Mouse (Mus musculus) CD4-positive helper T cell, adult 2 months (primary cell): ENCODE measurements around the gene Rtkn2.
"Not testable (repeated sequence)": the region's sequence is repeated elsewhere in the genome, so short reads cannot be mapped to it uniquely, and the experiment has no call there.

Experiments
- DNase-seq: peaks from one replicate; pipeline ENCODE4 v3.0.0-alpha.2; 2012; ENCODE audit warnings: low read depth, missing footprints, low spot score

Rtkn2 gene

DNA sequence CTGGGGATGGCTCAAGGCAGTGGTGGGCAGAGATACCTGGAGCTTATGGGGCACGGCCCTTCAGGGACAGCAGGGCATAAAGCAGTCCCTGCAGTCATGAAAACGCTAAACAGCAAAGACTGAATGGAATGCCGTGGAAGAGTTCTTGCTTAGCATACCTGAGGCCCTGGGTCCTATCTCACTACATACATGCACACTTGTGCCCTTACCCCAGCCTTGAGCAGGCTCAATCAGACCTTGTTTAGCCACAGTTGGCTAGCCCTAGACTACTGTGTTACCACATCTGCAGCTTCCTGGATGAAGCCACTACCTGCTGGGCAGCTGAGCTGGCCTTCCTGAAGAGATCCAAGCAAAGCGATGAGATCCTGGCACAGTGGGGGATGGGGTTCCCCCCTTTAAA lies 93.3 kb downstream of the Rtkn2 start:
- no peak for DNase-seq

DNA sequence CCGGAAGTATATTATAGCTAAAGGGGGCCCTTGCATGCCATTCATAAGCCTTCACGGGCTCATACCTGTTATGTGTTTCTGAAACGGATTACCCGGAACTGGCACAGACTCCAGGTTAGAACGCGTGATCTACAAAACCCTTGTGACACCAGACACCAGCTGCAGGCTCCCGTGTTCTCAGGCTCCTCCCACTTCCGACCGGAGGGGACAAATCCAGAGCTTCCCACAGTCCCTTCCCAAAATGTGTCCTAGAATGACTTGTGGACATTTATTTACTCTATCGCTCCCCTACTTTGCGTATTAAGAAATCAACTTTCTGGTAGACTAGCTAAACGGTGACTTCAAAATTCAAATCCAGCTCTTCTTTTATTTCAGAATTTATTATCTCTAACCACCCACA lies 94.9 kb downstream of the Rtkn2 start:
- DNase-seq = no peak

DNA sequence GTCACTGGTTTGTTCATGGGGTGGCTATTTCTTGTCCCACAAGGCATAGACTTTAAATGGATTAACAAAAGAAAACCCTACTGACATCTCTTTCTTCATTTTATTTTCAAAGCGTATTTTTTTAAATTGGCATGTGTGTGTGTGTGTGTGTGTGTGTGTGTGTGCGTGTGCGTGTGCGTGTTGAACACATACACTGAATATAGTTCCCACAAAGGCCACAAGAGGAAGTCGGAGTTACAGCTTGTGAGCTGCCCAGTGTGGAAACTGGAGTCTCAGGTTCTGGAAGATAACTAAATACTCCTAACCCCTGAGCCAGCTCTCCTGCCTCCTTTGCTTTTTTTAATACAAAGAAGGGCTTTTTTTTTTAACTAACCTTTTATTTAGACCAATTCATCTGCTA lies 95.8 kb downstream of the Rtkn2 start:
- no peak for DNase-seq

DNA sequence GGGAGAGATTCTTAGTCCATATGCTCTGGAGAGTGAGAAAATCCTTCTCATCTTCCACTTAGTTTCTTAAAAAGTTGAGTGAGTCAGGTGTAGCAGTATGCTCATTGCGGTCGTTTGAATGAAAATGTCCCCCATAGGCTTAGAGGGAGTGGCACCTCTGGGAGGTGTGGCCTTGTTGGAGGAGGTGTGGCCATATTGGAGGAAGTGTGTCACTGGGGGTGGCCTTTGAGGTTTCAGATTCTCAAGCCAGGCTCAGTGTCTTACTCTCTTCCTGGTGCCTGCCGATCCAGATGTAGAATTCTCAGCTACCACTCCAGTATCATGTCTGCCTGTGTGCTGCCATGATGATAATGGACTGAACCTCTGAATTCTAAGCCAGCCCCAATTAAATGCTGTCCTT lies 99.3 kb downstream of the Rtkn2 start:
- DNase-seq = no peak

DNA sequence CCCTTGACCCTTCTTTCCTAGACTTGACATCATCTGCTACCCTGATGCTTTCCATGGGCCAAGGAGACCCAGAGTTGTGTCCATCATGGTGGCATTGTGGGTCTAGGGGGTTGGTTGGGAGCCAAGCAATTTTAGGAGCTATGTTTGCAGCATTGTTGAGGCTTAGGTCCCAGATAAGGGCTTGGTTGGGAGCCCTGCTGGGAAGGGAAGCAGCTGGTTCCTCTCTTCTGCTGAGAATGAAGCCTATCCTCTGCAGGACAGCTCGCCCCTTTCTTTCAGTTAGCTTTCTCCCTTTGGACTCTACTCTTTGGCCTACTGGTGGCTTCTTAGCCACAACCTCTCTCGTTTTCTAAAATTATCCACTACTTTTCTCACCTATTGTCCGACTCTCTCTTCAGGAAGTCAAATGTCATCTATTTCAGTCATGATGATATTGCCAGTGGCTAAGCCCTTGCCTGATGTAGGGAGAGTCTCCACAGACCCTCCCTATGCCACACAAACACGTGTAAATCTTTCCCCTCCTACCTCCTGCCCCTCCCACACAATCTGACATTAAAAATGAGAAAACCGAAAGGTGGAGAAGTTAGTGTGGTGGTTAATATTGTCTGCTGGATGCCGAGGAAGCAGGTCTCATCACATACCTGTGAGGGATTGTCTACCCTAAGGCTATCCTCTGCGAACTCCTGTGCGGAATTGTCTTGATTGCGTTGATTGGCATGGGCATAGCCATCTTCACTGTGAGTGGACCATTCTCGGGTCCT lies 100.7 kb downstream of the Rtkn2 start:
- no peak for DNase-seq

DNA sequence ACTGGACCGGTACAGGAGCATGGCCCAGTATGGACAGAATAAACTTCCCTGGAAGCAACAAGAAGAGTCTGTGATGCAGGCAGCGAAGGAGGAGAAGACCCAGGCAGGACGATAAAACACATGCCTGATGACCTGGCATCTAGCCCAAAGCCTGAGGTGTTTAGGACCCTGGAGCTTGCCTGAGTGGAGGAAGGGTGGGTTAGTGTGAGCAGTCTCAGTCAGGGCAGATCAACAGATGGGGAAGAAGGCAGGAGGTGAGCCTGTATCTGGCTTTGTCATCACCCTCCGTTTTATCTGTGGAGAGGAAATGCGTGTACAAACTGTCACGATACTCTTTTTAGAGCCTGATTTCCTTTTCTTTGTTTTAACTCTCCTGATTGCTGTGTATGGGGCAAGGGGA lies 102.3 kb downstream of the Rtkn2 start:
- peak; percentile 61 for DNase-seq

DNA sequence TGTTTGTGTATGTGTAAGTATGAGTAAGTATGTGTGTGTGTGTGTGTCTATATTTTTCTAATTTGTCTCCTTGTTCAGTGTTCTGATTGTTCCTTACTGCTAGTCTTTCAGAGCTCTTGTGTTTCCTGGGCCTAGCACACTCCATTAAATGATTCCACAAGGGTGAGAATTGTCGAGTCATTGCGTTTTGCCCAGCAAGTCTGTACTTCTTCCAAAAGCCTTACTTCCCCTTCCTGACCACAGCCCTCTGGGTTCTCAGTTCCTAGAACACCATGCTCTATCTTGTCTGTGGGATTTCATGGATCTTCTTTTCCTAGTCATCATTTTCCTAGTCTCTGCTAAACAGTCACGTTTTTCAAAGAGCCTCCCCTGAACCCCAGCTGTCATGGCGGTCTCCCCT lies 106.2 kb downstream of the Rtkn2 start:
- DNase-seq = no peak

DNA sequence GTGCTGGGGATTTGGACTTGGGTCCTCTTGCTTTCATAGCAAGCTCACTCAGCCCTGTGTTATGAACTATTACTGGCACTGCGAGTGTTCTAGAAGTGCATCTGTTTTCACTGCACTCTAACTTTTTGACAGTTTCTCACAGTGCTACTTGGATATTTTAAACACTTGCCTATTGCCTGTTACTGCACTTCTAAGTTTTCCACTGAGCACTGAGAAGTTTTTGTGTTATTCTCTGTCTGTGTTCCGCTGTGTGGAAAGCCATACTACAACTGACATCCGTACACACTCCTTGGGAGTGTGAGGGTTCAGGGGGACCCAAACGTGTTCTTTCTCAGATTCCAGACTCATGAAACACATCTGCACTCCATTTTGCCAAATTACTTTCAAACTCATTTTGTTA lies 107.6 kb downstream of the Rtkn2 start:
- DNase-seq = no peak

DNA sequence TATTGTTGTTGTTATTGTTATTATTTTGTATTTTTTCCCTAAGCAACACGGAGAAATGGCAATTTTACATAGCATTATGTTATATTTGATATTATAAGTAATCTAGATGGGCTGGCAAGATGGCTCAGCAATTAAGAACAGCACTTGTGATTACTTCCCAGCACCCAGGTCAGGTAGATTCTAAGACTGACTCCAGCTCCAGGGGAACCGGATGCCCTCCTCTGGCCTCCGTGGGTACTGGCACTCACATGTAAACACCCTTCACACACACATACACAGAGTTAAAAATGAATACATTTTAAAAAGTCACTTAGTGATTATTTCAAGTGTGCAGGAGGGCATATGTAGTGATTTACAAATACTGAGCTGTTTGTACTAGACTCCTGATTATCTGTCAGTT lies 108.4 kb downstream of the Rtkn2 start:
- DNase-seq = no peak

DNA sequence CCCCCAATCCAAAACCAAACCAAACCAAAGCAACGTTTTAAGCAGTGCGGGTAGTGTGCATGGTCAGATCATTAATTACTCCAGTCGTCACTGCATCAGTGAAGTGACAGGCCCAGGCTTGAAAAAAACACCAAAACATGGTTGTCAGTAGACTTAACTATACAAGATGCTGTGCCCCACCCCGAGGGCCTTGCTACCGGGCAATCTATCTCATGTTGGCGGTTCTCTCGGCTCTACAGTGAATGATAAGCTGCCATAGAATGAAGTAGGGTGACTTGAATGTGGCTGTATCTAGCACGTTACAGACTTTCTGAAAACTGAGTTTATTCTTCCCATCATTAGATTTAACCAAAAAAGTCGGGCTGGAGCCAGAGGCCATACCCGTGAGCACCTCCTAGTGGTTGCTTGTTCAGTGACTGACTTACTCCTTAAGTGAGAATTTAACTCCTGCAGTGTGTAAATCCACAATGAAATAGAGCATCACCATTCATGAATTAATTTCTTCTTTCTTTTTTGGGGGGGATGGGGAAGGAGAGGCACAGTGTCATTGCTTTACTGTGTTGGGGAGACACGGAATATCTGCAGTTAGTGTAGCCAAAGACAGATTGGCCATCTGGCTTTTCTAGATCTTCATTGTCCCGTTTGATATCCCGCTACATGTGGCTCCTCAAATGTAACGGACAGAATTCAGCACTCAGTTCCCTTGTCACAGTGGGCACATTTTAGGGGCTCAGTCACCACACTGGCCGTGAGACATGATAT lies 110.2 kb downstream of the Rtkn2 start:
- peak; percentile 55 for DNase-seq

DNA sequence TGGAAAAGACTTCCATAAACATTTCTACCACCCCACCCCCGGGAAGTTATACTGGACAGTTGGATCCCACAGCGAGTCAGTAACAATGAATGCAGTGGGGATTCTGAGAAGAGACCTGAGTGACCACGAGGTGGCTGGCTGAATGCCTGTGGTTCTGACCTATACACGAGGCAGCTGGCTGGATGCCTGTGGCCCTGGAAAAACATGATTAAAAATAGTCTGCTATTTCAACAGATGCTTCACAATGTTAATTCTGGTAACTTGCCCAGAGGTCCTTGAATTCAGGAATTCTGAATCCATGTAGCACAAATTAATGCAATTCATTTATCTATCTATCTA lies 110.8 kb downstream of the Rtkn2 start:
- DNase-seq = no peak

DNA sequence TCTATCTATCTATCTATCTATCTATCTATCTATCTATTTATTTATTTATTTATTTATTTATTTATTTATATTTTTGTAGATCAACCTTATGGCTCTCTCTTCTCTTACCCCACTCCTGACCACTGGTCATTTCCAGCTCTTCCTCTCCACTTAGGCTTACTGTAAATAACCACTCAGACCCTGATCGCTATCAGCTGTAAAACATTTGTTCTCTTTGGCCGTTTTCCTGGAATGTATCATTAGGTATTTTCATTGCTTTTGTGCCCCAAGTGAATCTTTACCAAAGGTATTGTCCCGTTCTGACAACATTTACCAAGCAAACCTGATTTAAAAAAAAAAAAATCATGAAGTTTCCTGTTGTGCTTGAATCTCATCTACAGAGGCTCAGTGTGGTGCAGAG lies 111.2 kb downstream of the Rtkn2 start:
- DNase-seq = no peak

DNA sequence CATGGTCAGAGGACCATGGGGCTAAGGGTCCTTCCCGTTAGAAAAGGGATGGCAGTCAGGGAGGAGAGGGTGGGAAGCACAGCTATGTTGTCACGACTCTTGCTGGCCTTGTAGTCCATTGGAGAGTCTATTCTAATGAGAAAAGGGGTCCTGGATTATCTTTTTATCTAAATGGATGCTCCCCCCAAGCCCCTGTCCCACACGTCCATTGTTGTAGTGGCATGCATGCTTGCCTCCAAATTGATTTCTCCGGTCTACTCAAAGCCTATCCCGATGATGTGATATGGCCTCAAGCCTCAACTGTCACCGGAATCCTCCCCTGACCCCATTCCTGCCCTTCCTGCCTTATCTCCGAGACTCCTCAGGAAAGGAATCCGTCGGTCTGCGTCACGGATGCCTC lies 111.6 kb downstream of the Rtkn2 start:
- DNase-seq = no peak

DNA sequence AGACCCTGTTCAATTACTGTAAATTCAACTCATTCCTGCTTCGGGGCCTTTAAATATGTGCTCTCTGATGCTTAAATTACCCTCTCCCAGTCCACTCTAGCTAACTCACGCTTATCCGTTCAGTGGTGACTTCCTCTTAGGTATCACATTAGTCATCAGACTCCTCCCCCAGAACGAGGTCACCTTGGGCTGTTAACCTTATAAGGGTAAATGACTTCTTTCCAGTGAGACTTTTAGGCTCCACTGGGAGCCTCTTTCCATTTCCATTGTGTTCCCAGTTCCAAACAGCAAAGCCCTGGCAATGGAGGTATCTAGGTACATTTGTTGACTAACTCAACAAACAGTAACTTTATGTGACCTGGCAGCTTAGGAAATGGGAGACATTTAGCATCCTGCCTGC lies 112.5 kb downstream of the Rtkn2 start:
- DNase-seq = no peak

DNA sequence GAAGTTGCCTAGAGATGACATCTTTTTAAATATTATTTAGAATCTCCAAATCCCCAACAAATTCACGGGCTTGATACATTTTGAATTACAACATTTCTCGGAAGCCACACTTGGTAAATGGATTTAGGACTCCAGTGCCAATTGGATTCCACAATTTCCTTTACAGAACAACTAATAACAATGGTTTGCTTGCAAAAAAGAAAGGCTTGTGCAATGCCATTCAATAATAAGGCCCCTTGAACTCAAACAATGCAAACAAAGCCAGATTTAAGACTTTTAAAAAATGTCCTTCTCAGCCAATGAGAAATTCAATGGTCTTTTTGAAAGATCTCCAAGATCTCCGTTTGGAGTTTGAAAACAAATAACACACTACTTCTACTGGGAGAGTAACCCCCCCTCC lies 114.1 kb downstream of the Rtkn2 start:
- no peak for DNase-seq

DNA sequence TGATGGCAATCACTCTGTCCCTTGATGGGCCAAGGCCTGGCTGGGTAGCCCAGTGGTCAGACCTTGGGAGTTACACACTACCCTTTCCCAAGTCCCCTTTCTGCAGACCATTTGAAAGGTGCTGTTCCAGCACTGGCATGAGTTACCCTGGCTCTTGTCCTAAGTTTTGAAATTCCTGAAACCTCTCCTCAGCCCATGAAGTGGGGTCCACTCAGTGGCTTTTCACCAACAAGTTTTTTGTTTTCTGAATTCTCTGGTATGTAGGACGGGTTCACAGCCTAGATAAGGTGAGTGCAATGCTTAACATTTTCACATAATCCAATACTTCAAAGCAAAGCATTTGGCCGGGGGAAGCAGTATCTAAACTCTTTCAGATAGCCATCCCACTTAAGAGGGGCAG lies 115.8 kb downstream of the Rtkn2 start:
- no peak for DNase-seq

DNA sequence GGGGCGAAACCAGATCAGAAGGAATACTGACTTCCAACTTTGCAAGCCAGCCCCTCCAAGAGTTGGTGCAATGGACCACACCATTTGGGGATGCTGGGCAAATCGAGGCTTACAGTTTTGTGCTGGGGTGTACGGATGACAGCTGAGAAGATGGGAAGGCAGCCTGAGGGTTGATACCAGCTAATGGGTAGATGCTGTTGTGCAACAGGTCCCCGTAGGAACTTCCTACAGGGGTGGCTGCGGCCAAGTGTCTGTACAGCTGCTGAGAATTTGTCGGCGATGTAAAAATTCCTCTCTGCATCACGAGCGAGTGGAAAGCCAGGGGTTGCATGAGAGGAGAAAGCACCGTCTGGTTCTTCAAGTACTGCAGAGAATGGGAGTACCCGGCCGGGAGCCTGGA lies 117.0 kb downstream of the Rtkn2 start:
- no peak for DNase-seq

DNA sequence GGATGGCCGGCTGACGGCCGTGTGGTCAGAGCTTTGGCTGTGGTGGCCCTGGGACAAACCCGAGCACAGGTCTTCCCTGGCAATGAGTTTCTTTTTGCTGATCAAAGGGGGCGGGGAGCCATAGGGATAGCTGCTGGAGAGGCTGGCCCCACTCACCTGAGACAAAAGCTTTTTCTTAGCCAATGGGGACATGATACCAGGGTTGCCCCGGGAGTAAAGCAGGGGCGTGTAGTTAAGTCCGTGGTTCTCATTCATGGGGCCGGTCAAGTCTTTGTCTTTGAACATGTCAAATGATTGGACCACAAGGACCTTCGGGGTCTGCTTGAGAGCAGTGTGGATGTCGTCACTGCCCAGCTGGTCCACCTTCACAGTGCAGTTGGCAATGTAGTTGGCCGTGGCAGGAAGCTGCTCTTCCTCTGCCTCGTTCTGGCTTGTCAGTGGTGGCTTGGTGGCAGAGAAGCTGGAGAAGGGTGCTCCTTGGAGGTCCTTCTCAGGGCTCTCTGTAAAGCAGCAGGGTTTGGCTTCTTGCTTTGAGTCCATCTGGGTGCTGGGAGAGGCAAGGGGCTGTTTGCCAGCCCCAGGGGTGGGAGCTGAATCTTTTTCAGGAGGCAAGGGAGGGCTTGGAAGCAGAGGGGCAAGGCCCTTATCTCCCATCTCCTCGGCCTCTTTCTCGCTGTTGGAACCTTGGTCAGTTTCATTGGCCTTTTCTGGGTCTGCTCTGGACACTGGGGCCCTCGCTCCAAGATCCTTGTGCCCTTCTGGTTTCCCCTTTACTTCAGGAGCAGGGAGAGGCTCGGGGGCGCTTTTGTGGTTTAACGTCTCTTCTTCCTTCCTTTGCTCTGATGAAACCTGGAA lies 118.7 kb downstream of the Rtkn2 start:
- no peak for DNase-seq

DNA sequence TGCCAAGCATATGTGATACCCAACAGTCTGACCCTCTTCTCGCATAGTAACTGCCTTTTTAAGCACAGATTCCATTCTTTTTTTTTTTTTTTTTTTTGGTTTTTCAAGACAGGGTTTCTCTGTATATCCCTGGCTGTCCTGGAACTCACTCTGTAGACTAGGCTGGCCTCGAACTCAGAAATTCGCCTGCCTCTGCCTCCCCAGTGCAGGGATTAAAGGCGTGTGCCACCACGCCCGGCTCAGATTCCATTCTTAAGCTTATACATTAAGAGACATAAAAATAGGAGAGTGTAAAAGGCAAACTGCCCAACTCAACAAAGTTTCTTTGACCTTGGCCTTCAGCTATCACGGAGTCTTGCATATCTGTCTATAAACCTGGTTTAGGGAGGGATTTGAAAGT lies 120.4 kb downstream of the Rtkn2 start:
- DNase-seq = not testable (repeated sequence)

DNA sequence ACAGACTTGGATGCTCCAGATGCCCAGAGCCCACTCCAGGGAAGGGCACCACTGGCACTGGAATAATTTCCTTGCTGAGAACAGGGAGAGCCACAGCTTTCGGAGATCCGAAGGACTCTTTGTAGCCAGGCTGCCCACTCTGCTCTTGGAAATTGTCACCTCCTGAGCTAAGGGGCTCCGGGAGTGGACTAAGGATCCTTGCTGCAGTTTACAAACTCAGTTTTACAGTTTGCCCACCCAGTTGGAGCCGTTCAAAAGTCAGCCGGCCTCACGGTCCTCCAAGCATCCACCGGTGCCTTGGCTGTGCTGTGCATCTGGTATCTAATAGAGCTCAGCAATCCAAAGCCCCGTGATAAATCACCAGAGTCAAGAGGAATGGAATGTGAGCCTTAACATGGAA lies 121.1 kb downstream of the Rtkn2 start:
- no peak for DNase-seq

DNA sequence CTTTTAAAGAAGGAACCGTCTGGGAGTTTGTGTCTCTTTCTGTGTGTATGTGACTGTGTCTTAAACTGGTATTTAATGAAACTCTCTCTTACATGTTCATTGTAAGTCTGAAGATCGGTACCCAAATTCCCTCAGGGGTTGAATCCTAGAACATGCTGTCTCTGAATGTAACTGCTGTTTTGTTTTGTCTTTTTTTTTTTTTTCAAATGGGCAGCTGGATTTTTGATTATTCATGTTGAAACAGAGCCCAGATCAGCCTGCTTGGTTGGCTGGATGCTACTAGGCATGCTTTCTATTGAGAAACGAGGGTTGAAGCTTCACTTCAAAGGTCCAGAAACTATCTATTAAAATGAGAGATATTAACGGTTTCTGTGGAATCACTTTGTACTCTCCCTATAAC lies 121.9 kb downstream of the Rtkn2 start:
- DNase-seq = no peak

DNA sequence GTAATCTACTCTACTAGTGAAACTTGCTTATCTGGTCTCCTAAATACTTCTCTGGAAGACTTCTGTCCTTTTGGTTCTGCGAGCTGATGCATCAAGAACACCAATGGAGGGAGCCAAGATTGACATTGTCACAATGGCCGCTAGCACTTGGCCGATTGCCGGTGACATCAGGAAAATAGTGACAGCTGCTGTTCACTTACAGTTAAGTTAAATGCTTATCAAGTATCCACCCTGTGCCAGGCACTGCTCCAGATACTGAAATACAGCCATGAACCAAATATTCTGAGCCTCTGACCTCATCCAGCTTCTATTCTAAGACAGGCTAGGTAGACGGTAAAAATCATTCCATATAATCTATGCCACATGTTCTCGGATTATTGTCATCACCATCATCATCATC lies 123.2 kb downstream of the Rtkn2 start:
- no peak for DNase-seq
